Mouse (Mus musculus) T-cell, adult 2 months (primary cell): Measurements from ENCODE around the gene Syt14.

ENCODE experiments used
- DNase-seq: peaks from one replicate; pipeline ENCODE4 v3.0.0; 2022; ENCODE audit warnings: low spot score

Gene Syt14

DNA sequence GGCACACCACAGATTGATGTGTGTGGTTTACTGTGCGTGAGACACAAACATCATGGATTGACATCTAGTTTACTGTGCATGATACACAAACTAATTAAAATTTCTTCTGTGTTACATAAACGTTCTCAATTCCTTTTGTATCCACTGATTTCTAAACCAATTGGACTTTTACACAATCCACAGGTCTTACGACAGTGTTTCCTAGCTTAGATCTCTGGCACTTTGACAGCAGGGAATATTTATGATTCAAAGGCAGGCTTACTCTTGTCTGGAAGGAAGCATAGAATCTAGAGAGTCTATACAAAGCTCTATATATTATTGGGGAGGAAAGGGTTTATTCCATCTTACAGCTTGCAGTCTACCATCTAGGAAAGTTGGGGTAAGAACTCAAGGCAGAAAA, 171.1 kb downstream of the Syt14 start:
- DNase-seq, result no peak

DNA sequence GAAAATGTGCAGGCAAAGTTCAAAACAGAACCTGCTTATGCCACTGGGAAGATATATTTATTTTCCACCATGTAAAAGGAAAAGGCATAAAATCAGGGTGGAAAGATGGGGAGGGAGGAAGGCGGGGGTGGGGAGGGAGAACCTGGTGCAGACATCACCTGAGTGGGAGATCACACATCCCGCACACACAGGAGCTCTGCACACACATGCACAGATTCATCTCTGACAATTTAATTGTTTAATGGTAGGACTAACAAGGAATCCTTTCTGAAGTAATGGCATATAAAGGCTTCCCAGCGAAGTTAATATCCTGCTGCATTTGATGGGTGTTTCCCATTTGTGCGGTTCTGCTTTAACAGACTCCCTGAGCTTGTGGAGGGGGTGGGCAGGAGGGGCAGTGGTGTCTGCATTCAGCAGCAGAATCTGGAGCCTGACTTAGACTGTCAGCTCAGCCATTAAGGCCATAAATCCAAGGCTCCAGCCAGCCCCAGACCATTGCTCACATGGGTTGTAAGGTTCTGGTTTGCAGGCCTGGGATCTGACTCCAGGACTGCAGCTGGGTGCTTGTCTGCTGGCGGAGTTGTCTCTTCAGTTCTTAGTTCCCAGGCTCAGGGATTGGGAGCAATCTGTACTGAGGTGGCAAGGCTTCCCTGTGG, 174.1 kb downstream of the Syt14 start:
- DNase-seq, result no peak

DNA sequence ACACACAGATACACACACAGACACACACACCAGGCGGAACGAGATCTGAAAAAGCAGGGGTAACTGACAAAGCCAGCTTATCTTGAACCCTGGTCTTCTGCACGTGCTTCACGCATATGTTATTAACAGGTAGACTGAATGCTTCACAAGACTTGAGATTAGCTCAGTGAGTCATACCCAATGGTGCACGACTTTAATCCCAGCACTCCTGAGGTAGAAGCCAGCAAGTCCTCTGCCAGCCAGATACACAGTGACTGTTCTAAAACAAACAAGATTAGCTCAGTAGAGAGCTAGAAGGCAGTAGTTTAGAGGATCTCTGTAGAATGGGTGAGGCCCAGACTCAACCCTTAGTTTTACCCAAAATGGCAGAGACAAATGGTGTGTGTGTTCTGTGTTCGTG, 175.3 kb downstream of the Syt14 start:
- DNase-seq, result no peak

DNA sequence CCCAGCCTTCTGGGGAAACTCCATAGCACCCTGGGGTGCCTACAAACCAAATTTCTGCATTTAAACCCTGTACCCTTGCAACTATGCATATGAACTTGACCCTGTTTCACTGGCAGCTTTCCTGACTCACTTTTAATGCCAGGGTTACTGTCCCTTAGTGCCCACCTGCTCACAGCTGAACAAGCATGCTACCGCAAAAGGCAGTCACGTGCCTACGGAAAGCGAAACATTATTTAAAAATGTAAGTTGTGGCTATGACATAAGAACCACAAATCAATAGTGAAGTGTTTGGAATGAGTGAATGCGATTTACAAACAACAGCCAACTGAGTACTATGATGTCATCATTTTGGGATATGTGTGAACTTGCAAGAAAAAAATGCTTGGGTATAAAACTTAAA, 178.0 kb downstream of the Syt14 start:
- no peak for DNase-seq

DNA sequence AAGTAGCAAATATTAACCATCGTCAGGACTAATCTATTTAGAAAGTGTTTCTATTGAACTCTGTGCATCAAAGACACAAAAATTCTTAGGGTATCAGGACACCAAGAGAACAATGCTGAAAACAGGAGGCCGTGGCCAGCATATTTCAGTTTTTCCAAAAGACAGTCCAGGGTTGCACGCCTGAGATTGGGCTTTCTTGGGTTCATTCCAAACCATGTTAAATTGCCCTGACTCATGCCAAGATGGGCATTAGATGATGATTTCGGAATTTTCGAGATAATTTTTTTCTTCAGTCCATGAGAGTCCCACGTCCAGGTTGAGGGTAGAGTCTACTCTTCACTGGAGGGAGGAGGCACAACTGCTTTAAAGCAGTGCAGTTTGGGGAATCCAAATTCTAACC, 178.6 kb downstream of the Syt14 start:
- no peak for DNase-seq

DNA sequence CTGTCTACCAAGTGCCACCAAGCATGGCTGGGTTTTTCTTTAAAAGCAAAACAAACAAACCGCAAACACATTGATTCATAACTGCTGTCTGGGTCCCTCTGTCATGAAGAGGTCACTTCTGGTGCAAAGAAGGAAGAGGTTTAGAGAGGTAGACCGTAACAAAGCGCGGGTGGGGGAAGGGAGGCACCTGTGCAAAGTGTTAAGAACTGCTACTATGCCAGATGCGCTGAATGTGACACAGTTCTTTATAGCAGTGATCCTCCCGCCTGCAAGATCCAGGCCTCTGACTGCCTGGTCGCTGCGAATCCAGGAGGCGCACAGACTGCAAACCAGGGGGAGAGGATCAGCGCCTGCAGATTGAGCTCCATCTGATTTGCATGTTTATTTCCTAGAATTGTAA, 179.2 kb downstream of the Syt14 start:
- no peak for DNase-seq

DNA sequence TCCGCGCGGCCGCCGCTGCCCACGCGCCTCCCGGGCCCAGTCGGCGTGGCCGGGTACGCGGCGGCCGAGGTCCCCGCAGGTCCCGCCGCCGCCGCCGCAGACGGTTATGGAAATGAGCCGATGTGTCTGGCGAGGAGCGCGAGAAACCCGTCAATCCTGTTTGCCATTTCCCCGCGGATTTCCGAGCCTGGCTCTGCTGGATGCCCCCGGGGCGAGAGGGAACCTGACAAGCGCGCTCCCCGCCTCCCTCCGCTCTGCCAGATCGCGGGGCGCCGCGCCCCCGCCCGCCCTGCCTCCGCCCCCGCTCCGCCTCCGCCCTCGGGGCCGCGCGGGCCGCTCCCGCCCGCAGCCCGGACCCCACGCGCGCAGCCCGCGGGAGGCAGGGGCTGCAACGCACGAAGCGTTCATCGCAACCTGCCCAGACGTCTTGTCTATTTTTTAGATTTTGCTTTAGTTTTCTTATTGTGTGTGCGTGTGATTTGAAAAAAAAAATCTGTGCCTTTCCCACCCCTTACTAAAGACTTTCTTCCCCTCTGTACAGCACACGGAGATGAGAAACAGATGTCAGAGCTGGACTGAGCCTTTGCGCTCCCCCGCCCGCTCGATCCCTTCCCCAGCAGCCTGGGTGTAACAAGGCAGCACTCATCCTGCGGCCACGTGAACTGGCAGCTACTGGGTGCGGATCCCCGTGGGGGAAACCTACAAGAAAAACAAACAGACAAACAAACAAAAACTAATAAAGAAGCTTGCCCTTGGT, 179.9 kb downstream of the Syt14 start, which contains the start of gene Sertad4:
Gene Sertad4, minus strand, starts transcription at position 283 of the 757 bp plus-strand sequence.
- no peak for DNase-seq

DNA sequence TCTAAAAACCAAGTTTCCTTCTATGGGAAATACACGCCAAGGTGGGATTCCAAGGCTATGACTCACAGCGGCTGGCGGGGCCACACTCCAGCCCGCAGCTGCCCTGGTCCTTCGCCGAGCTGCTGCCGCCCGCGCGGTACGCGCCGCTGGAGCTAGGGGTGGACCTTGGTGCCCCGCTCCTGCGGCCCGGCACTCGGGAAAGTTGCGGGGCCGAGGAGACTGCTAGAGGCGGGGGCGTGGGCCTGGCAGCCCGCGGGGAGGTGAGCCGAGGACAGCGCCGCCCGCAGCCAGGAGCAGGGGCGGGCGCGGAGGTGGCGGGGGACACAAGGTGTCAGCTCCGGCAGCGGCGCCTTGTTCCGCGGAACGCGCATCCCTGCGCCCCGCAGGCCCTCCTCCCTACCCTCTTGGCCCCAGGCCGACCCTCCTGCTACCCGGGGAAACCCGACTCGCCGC, 180.7 kb downstream of the Syt14 start:
- DNase-seq, result no peak

DNA sequence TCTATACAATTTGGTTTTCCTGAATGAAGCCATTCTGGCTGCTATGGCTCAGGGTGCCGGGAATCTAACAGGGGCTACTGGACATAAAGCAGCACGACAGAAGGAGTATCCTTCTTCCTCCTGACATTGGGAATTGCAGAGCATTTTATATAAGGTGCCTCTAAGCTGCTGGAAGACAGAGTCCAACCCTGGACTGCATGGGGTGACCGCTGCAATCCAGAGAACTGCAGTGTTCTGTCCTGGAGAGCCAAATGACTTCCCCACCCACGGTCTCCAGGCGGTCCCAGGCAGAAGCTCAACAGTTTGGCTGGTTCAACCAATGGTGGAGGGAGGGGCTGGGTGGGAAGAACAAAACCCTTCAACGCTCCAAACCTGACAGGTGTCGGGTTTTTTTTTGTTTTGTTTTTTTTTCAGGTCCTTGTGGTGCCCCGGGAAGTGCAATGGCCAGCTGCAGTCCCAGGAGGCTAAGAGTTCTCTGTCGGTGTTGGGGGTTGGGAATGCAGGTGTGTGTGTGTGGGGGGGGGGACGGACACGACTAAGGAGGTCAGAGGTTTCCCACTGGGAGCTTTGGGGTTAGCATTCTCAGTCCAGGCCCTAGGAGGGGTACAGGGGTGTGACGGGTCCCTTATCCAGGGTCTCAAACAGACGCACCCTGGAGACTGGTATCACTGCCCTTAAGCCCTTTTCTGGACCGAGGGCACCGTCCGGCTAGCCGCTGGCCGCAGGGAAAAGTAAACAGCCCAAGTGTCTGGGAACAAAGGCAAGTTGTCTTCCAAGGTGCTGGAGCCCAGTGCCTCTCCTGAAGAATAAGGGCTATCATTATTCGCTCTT, 181.4 kb downstream of the Syt14 start:
- no peak for DNase-seq

DNA sequence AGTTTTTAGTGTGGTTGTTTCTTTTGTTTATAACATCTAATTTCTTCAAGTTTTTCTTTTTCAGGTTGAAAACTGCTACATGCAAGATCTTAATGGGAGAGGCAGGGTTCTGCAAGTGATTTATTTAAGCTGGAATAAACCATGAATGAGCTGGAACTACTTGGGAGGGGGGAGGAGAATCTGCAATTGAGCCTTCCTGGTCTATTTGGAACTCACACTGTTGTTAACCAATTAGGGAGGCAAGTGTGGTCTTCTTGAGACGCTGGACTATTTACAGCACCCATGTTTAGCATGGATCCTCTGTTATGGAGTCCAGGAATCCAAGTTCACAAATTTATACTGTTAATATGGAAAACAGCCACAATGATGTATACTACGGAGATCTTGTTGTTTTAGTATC, 182.1 kb downstream of the Syt14 start:
- DNase-seq, result no peak

DNA sequence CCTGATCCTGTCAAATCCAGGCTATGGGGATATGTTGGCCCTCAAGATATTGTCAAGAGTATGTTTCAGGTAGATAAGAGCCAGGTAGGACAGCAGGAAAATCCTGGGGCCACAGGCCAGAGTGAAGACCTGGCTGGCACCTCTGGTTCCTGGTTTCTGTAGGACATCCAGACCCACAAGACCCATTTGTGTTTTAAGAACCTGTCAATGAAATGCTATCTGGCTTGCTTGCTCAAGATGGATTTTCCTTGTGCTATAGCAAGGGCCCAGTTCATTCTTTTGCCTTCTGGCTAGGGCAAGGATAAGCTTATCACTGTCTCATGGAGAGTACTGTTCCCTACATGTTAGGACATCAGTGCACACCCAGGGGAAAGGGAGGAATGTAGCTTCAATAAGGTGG, 183.5 kb downstream of the Syt14 start:
- no peak for DNase-seq

DNA sequence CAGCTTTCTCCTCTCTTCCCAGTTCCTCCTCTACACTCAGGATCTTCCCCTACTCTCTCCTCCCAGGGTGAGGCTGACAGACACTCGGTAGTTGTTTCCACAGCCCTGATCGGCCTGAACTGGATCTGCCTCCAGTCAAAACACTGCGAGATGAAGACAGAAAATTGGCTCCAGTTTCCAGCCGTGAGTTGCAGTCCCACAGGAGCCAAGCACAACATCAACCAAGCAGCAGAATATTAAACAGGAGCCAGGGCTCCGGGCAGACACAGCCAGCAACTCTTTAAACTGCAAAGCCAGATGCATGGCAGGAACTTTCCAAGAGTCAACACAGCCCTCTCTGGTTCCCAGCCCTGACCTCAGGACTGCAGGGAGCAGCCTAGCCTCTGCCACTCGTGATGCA, 183.9 kb downstream of the Syt14 start:
- DNase-seq, result no peak

DNA sequence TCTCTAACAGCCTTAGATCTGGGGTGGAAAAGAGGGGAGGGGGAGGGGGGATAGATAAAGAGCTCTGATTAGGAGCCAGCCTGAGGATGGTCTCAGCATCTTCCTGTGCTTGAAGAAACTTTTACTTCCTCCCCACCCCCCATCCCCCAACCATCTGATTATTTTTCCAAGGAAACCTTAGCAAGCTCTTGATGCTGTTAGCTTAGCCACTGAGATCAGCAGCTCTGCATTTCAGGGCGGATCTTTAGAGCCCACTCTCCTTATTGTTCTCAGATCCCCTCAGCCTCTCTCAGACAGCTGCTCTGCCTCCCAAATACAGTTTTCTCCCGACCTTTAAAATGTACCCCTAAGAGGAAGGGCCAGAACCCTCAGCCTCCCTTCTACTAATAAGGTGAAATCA, 184.4 kb downstream of the Syt14 start:
- no peak for DNase-seq

DNA sequence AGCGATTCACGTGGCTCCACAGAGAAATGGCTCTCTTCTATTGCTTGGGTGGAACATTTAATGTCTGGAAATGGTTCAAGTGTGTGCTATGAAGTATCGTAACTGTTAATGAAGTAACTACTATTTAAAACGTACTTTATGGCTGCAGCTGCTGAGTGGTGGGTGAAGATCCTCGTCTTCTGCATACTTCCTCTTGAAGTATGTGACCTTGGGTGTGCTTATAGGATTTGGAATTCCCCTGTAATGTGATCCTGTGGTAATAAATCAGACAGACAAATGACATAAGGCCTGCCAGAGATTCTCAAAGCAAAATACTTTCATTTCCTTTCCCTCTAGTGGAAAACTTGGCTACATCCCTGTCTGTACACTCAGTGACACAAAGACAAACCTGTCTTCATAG, 186.0 kb downstream of the Syt14 start:
- no peak for DNase-seq

DNA sequence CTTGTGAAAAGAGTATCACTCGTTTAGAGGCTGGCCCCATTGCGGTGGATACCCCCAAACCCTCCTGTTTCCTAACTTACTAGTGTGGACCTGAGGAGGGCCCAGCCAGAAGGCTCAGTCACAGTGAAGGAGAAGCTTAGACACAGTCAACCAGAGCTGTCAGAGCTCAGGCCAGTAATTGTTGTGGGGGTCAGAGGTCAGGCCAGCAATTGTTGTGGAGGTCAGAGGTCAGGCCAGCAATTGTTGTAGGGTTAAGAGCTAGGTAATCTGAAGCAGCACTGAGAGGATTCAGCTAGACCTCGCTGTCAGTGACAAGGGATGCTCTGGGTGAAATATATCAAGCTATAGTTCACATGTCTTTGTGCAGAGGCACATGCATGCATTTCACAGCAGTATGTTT, 188.3 kb downstream of the Syt14 start:
- DNase-seq, result no peak
